Mouse (Mus musculus): ENCODE results near the gene Ssna1.

DNA sequence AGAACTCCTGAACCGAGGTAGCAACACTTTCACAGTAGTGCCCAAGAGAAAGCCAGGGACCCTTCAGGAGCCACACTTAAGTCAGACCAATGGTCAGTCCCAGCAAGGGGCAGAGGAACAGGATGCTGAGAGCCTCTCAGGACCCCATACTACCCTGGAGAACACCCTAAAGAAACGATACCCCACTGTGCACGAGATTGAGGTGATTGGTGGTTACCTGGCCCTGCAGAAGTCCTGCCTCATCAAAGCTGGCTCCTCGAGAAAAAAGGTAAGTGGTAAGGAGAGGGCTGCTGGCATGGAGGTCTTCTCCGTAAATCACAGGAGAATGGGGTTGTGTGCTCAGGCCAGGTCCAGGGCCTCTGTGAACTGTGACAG is 8.0 kb downstream of the Ssna1 start:
- no peak for TF ChIP-seq CTCF (IDR thresholded peaks at IDR 0.05; ENCODE audit: insufficient read depth, low read depth, low read length)
- no peak for TF ChIP-seq POLR2A (IDR thresholded peaks at IDR 0.05; ENCODE audit: insufficient read depth, low read depth, low read length)

All from olfactory bulb, adult 2 months (tissue).